Mouse (Mus musculus) neural tube, embryonic 13.5 days (tissue): ENCODE measurements around the gene Morc1. TPM values are rescaled to one million over a fixed set of nuclear protein-coding genes. Genes with fewer than 3 reads are reported as not detected.
A peak's percentile ranks its signal among the peaks of the same experiment; 100 is the strongest.

ENCODE experiments used
- ATAC-seq: fragments of 200-750 bp; cut with Nextera tagmentation; 2 replicates; pipeline ENCODE4 v1.8.0; 2017; ENCODE audit warnings: low read depth, mild to moderate bottlenecking, moderate TSS enrichment, moderate library complexity
- H3K27ac ChIP-seq: fragments of 300-500 bp; sonication (generic); replicated peaks from 2 replicates; pipeline ENCODE4 v1.5.1; 2015; ENCODE audit warnings: moderate library complexity, mild to moderate bottlenecking, inconsistent platforms
- H3K27me3 ChIP-seq: fragments of 300-500 bp; sonication (generic); 2 replicates; pipeline ENCODE4 v1.6.1; 2015; ENCODE audit warnings: mild to moderate bottlenecking, inconsistent platforms
- H3K36me3 ChIP-seq: fragments of 300-500 bp; sonication (generic); 2 replicates; pipeline ENCODE4 v1.6.1; 2015; ENCODE audit warnings: mild to moderate bottlenecking, inconsistent platforms
- H3K4me1 ChIP-seq: fragments of 300-500 bp; sonication (generic); replicated peaks from 2 replicates; pipeline ENCODE4 v1.6.1; 2015; ENCODE audit warnings: inconsistent platforms
- H3K4me2 ChIP-seq: fragments of 300-500 bp; sonication (generic); 2 replicates; pipeline ENCODE4 v1.6.1; 2015; ENCODE audit warnings: inconsistent platforms, mild to moderate bottlenecking, moderate library complexity
- H3K4me3 ChIP-seq: fragments of 300-500 bp; sonication (generic); 2 replicates; pipeline ENCODE4 v1.5.1; 2015; ENCODE audit warnings: mild to moderate bottlenecking, inconsistent platforms
- H3K9ac ChIP-seq: fragments of 300-500 bp; sonication (generic); 2 replicates; pipeline ENCODE4 v1.6.1; 2015; ENCODE audit warnings: moderate library complexity, mild to moderate bottlenecking, inconsistent platforms
- H3K9me3 ChIP-seq: fragments of 300-500 bp; sonication (generic); 2 replicates; pipeline ENCODE4 v1.6.1; 2016; ENCODE audit warnings: inconsistent platforms
- WGBS: fragments of 180-500 bp; shearing (Covaris S2); methylation state at CpG from one replicate; pipeline ENCODE4 v1.1.7; 2015; 5-methylcytosine and 5-hydroxymethylcytosine counted together
- polyA plus RNA-seq: library from polyadenylated mRNA; unstranded; fragments of >200 nt; fragmentation: Nextera tagmentation; extraction: Ambion mirVana; gene quantifications from 2 replicates; pipeline ENCODE4 v1.2.1, GENCODE M21; 2015

Gene Morc1
- polyA plus RNA-seq, 1 experiment from 2014 or later = 0.33 TPM

- no peaks in the 10 kb centered on the region for H3K36me3 ChIP-seq
- H3K9me3 ChIP-seq = no peaks in the 10 kb centered on the region
- H3K27me3 ChIP-seq = no peaks in the 10 kb centered on the region
- ATAC-seq = no peak
- no peak overlapping the region for H3K4me3 ChIP-seq
- H3K9ac ChIP-seq = no peak overlapping the region
- H3K4me1 ChIP-seq = no peaks in the 10 kb centered on the region
- WGBS = 57% methylated on average over 2 of the region's 2 CpGs
- no peak overlapping the region for H3K27ac ChIP-seq
- H3K4me2 ChIP-seq = no peak overlapping the region
These were observed 12.0 kb upstream of the Morc1 start for GRCm38 (mm10) chr16:48419035-48419434.

- H3K27me3 ChIP-seq = no peaks in the 10 kb centered on the region
- H3K9ac ChIP-seq = no peak overlapping the region
- no peaks in the 10 kb centered on the region for H3K36me3 ChIP-seq
- no peak overlapping the region for H3K27ac ChIP-seq
- no peak overlapping the region for H3K4me2 ChIP-seq
- no peak overlapping the region for H3K4me3 ChIP-seq
- ATAC-seq = no peak
- no peaks in the 10 kb centered on the region for H3K9me3 ChIP-seq
- 12% methylated on average over 2 of the region's 2 CpGs for WGBS
- H3K4me1 ChIP-seq = no peaks in the 10 kb centered on the region
These were observed 8.5 kb upstream of the Morc1 start for GRCm38 (mm10) chr16:48422501-48422900.

- no peaks in the 10 kb centered on the region for H3K4me1 ChIP-seq
- H3K27me3 ChIP-seq = no peaks in the 10 kb centered on the region
- H3K9ac ChIP-seq = no peak overlapping the region
- no peak for ATAC-seq
- no peak overlapping the region for H3K4me3 ChIP-seq
- no peaks in the 10 kb centered on the region for H3K36me3 ChIP-seq
- no peak overlapping the region for H3K27ac ChIP-seq
- whole genome bisulfite sequencing = 87% methylated on average over 4 of the region's 4 CpGs
- no peaks in the 10 kb centered on the region for H3K9me3 ChIP-seq
- H3K4me2 ChIP-seq = no peak overlapping the region
These were observed 7.0 kb upstream of the Morc1 start for GRCm38 (mm10) chr16:48424069-48424468.

GRCm38 (mm10) chr16:48429427-48429826, 1.6 kb upstream of the Morc1 start:
- no peak overlapping the region for H3K9ac ChIP-seq
- H3K4me1 ChIP-seq = 0 out of 2 replicates have a peak, but pooled peaks cover 5% of the 10 kb centered on the region
- H3K4me3 ChIP-seq = no peak overlapping the region
- WGBS = 45% methylated on average over 1 of the region's 1 CpGs
- no peak overlapping the region for H3K4me2 ChIP-seq
- H3K9me3 ChIP-seq = no peaks in the 10 kb centered on the region
- H3K36me3 ChIP-seq = no peaks in the 10 kb centered on the region
- no peak overlapping the region for H3K27ac ChIP-seq
- no peaks in the 10 kb centered on the region for H3K27me3 ChIP-seq
- ATAC-seq = peak; percentile 56; the same call in 1 of the 2 replicates

GRCm38 (mm10) chr16:48435454-48435853, 4.4 kb downstream of the Morc1 start:
- Histone ChIP-seq H3K4me2 (no peak overlapping the region), H3K9me3 (no peaks in the 10 kb centered on the region), H3K9ac (no peak overlapping the region), H3K4me3 (no peak overlapping the region), H3K4me1 (no peaks in the 10 kb centered on the region), H3K27ac (no peak overlapping the region), H3K36me3 (no peaks in the 10 kb centered on the region), H3K27me3 (no peaks in the 10 kb centered on the region)
- no peak for ATAC-seq
- 10% methylated on average over 1 of the region's 1 CpGs for whole genome bisulfite sequencing

GRCm38 (mm10) chr16:48437476-48437875, 6.4 kb downstream of the Morc1 start:
- Histone ChIP-seq H3K9ac (no peak overlapping the region), H3K9me3 (no peaks in the 10 kb centered on the region), H3K4me2 (no peak overlapping the region), H3K4me3 (no peak overlapping the region), H3K4me1 (no peaks in the 10 kb centered on the region), H3K27me3 (no peaks in the 10 kb centered on the region), H3K36me3 (no peaks in the 10 kb centered on the region), H3K27ac (no peak overlapping the region)
- no peak for ATAC-seq

- Histone ChIP-seq H3K36me3 (no peaks in the 10 kb centered on the region), H3K9me3 (no peaks in the 10 kb centered on the region), H3K4me2 (no peak overlapping the region), H3K27me3 (no peaks in the 10 kb centered on the region), H3K9ac (no peak overlapping the region), H3K27ac (no peak overlapping the region), H3K4me1 (peaks cover 3% of the 10 kb centered on the region; the same call in 1 of the 2 replicates), H3K4me3 (no peak overlapping the region)
- no peak for ATAC-seq
- WGBS = 98% methylated on average over 5 of the region's 5 CpGs
These were observed 13.6 kb downstream of the Morc1 start for GRCm38 (mm10) chr16:48444589-48444988.

GRCm38 (mm10) chr16:48446161-48446925, 15.3 kb downstream of the Morc1 start:
- Histone ChIP-seq H3K36me3 (no peaks in the 10 kb centered on the region), H3K27ac (0 out of 2 replicates have a peak overlapping the region, but pooled peaks have one; percentile 33), H3K4me1 (peaks cover 3% of the 10 kb centered on the region; the same call in 1 of the 2 replicates), H3K9ac (no peak overlapping the region), H3K9me3 (no peaks in the 10 kb centered on the region), H3K27me3 (no peaks in the 10 kb centered on the region), H3K4me2 (no peak overlapping the region), H3K4me3 (no peak overlapping the region)
- ATAC-seq = peak; percentile 82
- WGBS = 60% methylated on average over 8 of the region's 8 CpGs

- no peak for ATAC-seq
- no peak overlapping the region for H3K4me3 ChIP-seq
- H3K4me1 ChIP-seq = no peaks in the 10 kb centered on the region
- no peak overlapping the region for H3K9ac ChIP-seq
- H3K4me2 ChIP-seq = no peak overlapping the region
- no peak overlapping the region for H3K27ac ChIP-seq
- WGBS = 87% methylated on average over 3 of the region's 3 CpGs
- 0 out of 2 replicates have a peak, but pooled peaks cover 3% of the 10 kb centered on the region for H3K9me3 ChIP-seq
- no peaks in the 10 kb centered on the region for H3K36me3 ChIP-seq
- no peaks in the 10 kb centered on the region for H3K27me3 ChIP-seq
These were observed 22.2 kb downstream of the Morc1 start for GRCm38 (mm10) chr16:48453264-48453663.

GRCm38 (mm10) chr16:48473396-48473795, 42.4 kb downstream of the Morc1 start:
- ATAC-seq = no peak
- WGBS = 88% methylated on average over 10 of the region's 10 CpGs
- no peaks in the 10 kb centered on the region for H3K36me3 ChIP-seq

GRCm38 (mm10) chr16:48474896-48475802, 44.1 kb downstream of the Morc1 start:
- no peak overlapping the region for H3K27ac ChIP-seq
- H3K4me2 ChIP-seq = no peak overlapping the region
- H3K9me3 ChIP-seq = no peaks in the 10 kb centered on the region
- no peak overlapping the region for H3K9ac ChIP-seq
- H3K27me3 ChIP-seq = no peaks in the 10 kb centered on the region
- 26% methylated on average over 4 of the region's 4 CpGs for WGBS
- no peak overlapping the region for H3K4me3 ChIP-seq
- no peak for ATAC-seq
- H3K36me3 ChIP-seq = no peaks in the 10 kb centered on the region
- H3K4me1 ChIP-seq = peaks cover 3% of the 10 kb centered on the region; the same call in 1 of the 2 replicates

More at GRCm38 (mm10) chr16:48473396-48473795, 42.4 kb downstream of the Morc1 start:
- no peak overlapping the region for H3K9ac ChIP-seq
- H3K4me2 ChIP-seq = no peak overlapping the region
- peaks cover 3% of the 10 kb centered on the region; the same call in 1 of the 2 replicates for H3K4me1 ChIP-seq
- H3K27ac ChIP-seq = no peak overlapping the region
- H3K27me3 ChIP-seq = no peaks in the 10 kb centered on the region
- no peak overlapping the region for H3K4me3 ChIP-seq
- no peaks in the 10 kb centered on the region for H3K9me3 ChIP-seq

- Histone ChIP-seq H3K9me3 (no peaks in the 10 kb centered on the region), H3K9ac (no peak overlapping the region), H3K4me2 (no peak overlapping the region), H3K27me3 (no peaks in the 10 kb centered on the region), H3K27ac (no peak overlapping the region), H3K36me3 (no peaks in the 10 kb centered on the region), H3K4me3 (no peak overlapping the region), H3K4me1 (peaks cover 3% of the 10 kb centered on the region; the same call in 1 of the 2 replicates)
- 80% methylated on average over 8 of the region's 8 CpGs for WGBS
- no peak for ATAC-seq
These were observed 48.3 kb downstream of the Morc1 start for GRCm38 (mm10) chr16:48479266-48479848.
